Mouse (Mus musculus): ENCODE results near the gene Atrnl1. TPM values are rescaled to one million over a fixed set of nuclear protein-coding genes. Genes with fewer than 3 reads are reported as not detected.

The Atrnl1 gene
- polyA plus RNA-seq, 1 experiment: 12.3 TPM

GRCm38 (mm10) chr19:57600930-57601328 lies 9.9 kb upstream of the Atrnl1 start:
- H3K27me3 ChIP-seq (ENCODE audit: control insufficient read depth, insufficient read depth, low read length, poor library complexity, severe bottlenecking): no peaks in the 10 kb centered on the region; the same call in 1 of the 2 replicates
- no peaks in the 10 kb centered on the region for H3K4me1 ChIP-seq (ENCODE audit: control insufficient read depth, insufficient read depth, low read length)
- no peaks in the 10 kb centered on the region for H3K9me3 ChIP-seq (replicated peaks; ENCODE audit: control insufficient read depth, insufficient read depth, low read length, poor library complexity, severe bottlenecking)
- no peak overlapping the region for H3K9ac ChIP-seq (ENCODE audit: low read depth, poor library complexity, severe bottlenecking)
- no peaks in the 10 kb centered on the region for H3K36me3 ChIP-seq (ENCODE audit: control insufficient read depth, insufficient read depth, low read length, poor library complexity, severe bottlenecking)
- no peak for TF ChIP-seq CTCF (IDR thresholded peaks at IDR 0.05; ENCODE audit: low read depth, low read length)
- no peak for TF ChIP-seq EP300 (IDR thresholded peaks at IDR 0.05; ENCODE audit: insufficient read depth, low read depth, low read length)
- TF ChIP-seq POLR2A (IDR thresholded peaks at IDR 0.05; ENCODE audit: insufficient read depth, low read length): no peak
- H3K4me3 ChIP-seq (ENCODE audit: low read depth, low read length): no peak overlapping the region
- H3K27ac ChIP-seq (ENCODE audit: insufficient read depth, low read length): no peak overlapping the region

GRCm38 (mm10) chr19:57603593-57603992 lies 7.2 kb upstream of the Atrnl1 start:
- H3K4me1 ChIP-seq (ENCODE audit: control insufficient read depth, insufficient read depth, low read length): no peaks in the 10 kb centered on the region
- H3K36me3 ChIP-seq (ENCODE audit: control insufficient read depth, insufficient read depth, low read length, poor library complexity, severe bottlenecking): no peaks in the 10 kb centered on the region
- peaks cover 2% of the 10 kb centered on the region; the same call in 1 of the 2 replicates for H3K27me3 ChIP-seq (ENCODE audit: control insufficient read depth, insufficient read depth, low read length, poor library complexity, severe bottlenecking)
- H3K9ac ChIP-seq (ENCODE audit: low read depth, poor library complexity, severe bottlenecking): no peak overlapping the region
- no peak for TF ChIP-seq EP300 (IDR thresholded peaks at IDR 0.05; ENCODE audit: insufficient read depth, low read depth, low read length)
- TF ChIP-seq POLR2A (IDR thresholded peaks at IDR 0.05; ENCODE audit: insufficient read depth, low read length): no peak
- no peak for TF ChIP-seq CTCF (IDR thresholded peaks at IDR 0.05; ENCODE audit: low read depth, low read length)
- H3K27ac ChIP-seq (ENCODE audit: insufficient read depth, low read length): no peak overlapping the region
- H3K9me3 ChIP-seq (replicated peaks; ENCODE audit: control insufficient read depth, insufficient read depth, low read length, poor library complexity, severe bottlenecking): no peaks in the 10 kb centered on the region
- H3K4me3 ChIP-seq (ENCODE audit: low read depth, low read length): no peak overlapping the region

DNA sequence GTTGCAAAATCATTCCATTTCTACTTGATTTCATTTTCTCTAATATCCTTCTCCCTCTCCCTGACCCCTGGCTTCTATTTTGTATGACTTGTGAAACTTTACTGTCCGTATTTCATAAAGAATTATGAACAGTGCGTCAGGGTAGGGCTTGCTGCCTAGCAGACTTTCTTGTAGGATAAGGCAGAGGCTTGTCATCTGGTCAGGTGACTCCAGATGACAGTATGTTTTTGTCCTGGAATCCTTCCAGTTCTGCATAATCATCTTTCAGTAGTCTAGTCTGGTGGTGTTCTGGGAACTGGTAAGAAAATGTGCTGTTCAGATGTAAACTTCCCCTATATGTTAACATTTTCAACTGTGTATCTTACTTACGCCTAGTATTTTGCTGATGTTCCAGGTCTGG lies 4.9 kb upstream of the Atrnl1 start:
- H3K9ac ChIP-seq (ENCODE audit: low read depth, poor library complexity, severe bottlenecking): no peak overlapping the region
- H3K27me3 ChIP-seq (ENCODE audit: control insufficient read depth, insufficient read depth, low read length, poor library complexity, severe bottlenecking): peaks cover 2% of the 10 kb centered on the region; the same call in 1 of the 2 replicates
- TF ChIP-seq CTCF (IDR thresholded peaks at IDR 0.05; ENCODE audit: low read depth, low read length) (no peak), EP300 (IDR thresholded peaks at IDR 0.05; ENCODE audit: insufficient read depth, low read depth, low read length) (no peak), POLR2A (IDR thresholded peaks at IDR 0.05; ENCODE audit: insufficient read depth, low read length) (no peak)
- H3K36me3 ChIP-seq (ENCODE audit: control insufficient read depth, insufficient read depth, low read length, poor library complexity, severe bottlenecking): no peaks in the 10 kb centered on the region
- H3K4me3 ChIP-seq (ENCODE audit: low read depth, low read length): no peak overlapping the region
- no peaks in the 10 kb centered on the region for H3K4me1 ChIP-seq (ENCODE audit: control insufficient read depth, insufficient read depth, low read length)
- no peak overlapping the region for H3K27ac ChIP-seq (ENCODE audit: insufficient read depth, low read length)
- no peaks in the 10 kb centered on the region for H3K9me3 ChIP-seq (replicated peaks; ENCODE audit: control insufficient read depth, insufficient read depth, low read length, poor library complexity, severe bottlenecking)

- Histone ChIP-seq H3K9me3 (replicated peaks; ENCODE audit: control insufficient read depth, insufficient read depth, low read length, poor library complexity, severe bottlenecking) (no peaks in the 10 kb centered on the region), H3K4me3 (ENCODE audit: low read depth, low read length) (no peak overlapping the region), H3K27me3 (ENCODE audit: control insufficient read depth, insufficient read depth, low read length, poor library complexity, severe bottlenecking) (peaks cover 2% of the 10 kb centered on the region; the same call in 1 of the 2 replicates), H3K27ac (ENCODE audit: insufficient read depth, low read length) (no peak overlapping the region), H3K9ac (ENCODE audit: low read depth, poor library complexity, severe bottlenecking) (no peak overlapping the region), H3K4me1 (ENCODE audit: control insufficient read depth, insufficient read depth, low read length) (no peaks in the 10 kb centered on the region), H3K36me3 (ENCODE audit: control insufficient read depth, insufficient read depth, low read length, poor library complexity, severe bottlenecking) (no peaks in the 10 kb centered on the region)
- no peak for TF ChIP-seq POLR2A (IDR thresholded peaks at IDR 0.05; ENCODE audit: insufficient read depth, low read length)
Measured at GRCm38 (mm10) chr19:57606351-57606750, 4.5 kb upstream of the Atrnl1 start.

DNA sequence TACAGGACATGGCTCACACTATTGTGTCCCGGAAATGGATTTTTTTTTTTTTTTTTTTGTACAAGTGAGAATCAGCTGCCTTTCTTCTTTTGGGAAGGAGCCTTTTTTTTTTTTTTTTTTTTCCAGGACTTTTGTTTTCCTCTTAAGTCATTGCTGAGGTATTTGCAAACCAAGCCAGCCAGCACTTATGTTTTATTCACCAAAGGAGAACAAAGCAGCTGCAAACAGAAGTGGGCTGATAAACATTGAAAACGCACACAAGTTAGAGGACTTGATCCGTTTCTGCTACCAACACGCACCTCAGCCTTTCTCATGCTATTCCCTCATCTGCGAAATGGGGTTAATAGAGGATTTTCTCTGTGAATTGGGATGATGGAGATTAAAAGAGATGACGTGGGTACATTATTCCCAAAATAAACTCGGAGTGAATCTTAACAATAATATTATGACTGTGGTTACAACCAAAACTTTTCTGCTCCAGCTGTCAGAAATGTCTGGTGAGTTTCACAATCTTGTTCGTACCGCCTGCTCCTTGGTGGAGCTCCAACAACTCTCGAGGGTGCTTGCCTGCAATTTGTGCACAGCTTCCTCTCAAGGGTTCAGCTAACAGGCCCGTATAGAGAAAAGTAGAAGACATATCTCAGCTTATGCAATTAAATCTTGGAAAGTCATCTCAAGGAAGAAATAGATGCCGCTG lies 1.3 kb upstream of the Atrnl1 start:
- no peaks in the 10 kb centered on the region for H3K36me3 ChIP-seq (ENCODE audit: control insufficient read depth, insufficient read depth, low read length, poor library complexity, severe bottlenecking)

DNA sequence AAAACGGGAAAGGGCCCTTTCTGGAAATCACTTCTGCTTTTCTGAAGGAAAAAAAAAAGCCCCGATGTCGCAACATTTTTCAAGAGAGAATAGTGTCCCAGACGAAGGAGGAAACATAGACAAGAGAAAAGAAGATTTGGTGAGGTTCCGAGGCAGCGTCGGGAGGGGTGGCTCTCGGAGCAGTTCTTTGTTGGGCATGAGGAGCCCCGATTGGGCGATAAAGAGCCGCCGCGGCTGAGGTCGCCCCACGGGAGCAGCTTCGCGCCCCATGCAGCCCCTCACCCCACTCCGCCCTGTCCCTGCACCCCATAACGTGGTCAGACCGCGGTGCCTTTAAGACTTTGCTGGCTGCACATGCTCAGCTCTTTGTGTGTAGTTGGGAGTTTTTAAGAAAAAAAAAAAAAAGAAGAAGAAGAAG lies 767 bp upstream of the Atrnl1 start:
- Histone ChIP-seq H3K9me3 (replicated peaks; ENCODE audit: control insufficient read depth, insufficient read depth, low read length, poor library complexity, severe bottlenecking) (no peaks in the 10 kb centered on the region), H3K4me1 (ENCODE audit: control insufficient read depth, insufficient read depth, low read length) (peaks cover 2% of the 10 kb centered on the region), H3K27me3 (ENCODE audit: control insufficient read depth, insufficient read depth, low read length, poor library complexity, severe bottlenecking) (peaks cover 2% of the 10 kb centered on the region; the same call in 1 of the 2 replicates), H3K4me3 (ENCODE audit: low read depth, low read length) (peak overlapping the region; percentile 96), H3K27ac (ENCODE audit: insufficient read depth, low read length) (no peak overlapping the region), H3K9ac (ENCODE audit: low read depth, poor library complexity, severe bottlenecking) (peak overlapping the region; percentile 97), H3K36me3 (ENCODE audit: control insufficient read depth, insufficient read depth, low read length, poor library complexity, severe bottlenecking) (no peaks in the 10 kb centered on the region)
- TF ChIP-seq POLR2A (IDR thresholded peaks at IDR 0.05; ENCODE audit: insufficient read depth, low read length) (no peak), CTCF (IDR thresholded peaks at IDR 0.05; ENCODE audit: low read depth, low read length) (no peak), EP300 (IDR thresholded peaks at IDR 0.05; ENCODE audit: insufficient read depth, low read depth, low read length) (no peak)

More for the DNA sequence above, 1.3 kb upstream of the Atrnl1 start:
- Histone ChIP-seq H3K4me1 (ENCODE audit: control insufficient read depth, insufficient read depth, low read length) (peaks cover 2% of the 10 kb centered on the region), H3K9ac (ENCODE audit: low read depth, poor library complexity, severe bottlenecking) (peak overlapping the region; percentile 97), H3K27ac (ENCODE audit: insufficient read depth, low read length) (no peak overlapping the region), H3K4me3 (ENCODE audit: low read depth, low read length) (peak overlapping the region; percentile 67), H3K27me3 (ENCODE audit: control insufficient read depth, insufficient read depth, low read length, poor library complexity, severe bottlenecking) (peaks cover 2% of the 10 kb centered on the region; the same call in 1 of the 2 replicates), H3K9me3 (replicated peaks; ENCODE audit: control insufficient read depth, insufficient read depth, low read length, poor library complexity, severe bottlenecking) (no peaks in the 10 kb centered on the region)
- TF ChIP-seq POLR2A (IDR thresholded peaks at IDR 0.05; ENCODE audit: insufficient read depth, low read length) (no peak), EP300 (IDR thresholded peaks at IDR 0.05; ENCODE audit: insufficient read depth, low read depth, low read length) (no peak), CTCF (IDR thresholded peaks at IDR 0.05; ENCODE audit: low read depth, low read length) (no peak)
